Mouse (Mus musculus) adipocyte (in vitro differentiated cells): ENCODE measurements around the gene Zbtb39.

ENCODE experiments used
- DNase-seq: peaks from one replicate; pipeline ENCODE4 v3.0.0-alpha.2; 2016; ENCODE audit warnings: low spot score

The Zbtb39 gene

DNA sequence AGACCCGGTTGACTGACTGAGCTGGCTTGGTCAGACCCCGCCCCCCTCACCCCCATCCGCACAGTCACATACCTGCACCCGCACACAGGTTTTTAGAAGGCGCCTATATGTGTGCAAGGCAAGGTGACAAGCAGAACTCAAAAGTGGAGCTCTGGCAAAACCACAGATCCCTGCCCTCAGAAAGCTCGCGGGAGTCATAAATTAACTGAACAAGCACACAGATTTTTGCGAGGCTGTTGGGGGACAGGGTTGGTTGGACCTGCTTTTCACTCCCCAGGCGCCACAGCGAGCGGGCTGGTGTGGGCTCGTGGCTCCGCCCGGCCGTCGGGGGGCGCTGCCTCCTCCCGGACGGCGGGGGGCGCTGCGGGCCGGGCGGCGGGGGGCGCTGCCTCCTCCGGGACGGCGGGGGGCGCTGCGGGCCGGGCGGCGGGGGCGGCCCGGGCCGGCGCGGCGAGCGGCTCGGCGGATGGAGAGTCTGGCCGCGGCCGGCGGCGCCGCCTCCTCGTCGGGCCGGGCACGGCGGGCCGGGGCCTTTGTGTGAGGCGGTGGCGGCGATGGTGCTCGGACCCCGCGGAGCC lies at the start of gene Zbtb39:
Gene Zbtb39 (plus strand): TSS at position 456 of the 578 bp plus-strand sequence.
- DNase-seq, result peak; percentile 67

DNA sequence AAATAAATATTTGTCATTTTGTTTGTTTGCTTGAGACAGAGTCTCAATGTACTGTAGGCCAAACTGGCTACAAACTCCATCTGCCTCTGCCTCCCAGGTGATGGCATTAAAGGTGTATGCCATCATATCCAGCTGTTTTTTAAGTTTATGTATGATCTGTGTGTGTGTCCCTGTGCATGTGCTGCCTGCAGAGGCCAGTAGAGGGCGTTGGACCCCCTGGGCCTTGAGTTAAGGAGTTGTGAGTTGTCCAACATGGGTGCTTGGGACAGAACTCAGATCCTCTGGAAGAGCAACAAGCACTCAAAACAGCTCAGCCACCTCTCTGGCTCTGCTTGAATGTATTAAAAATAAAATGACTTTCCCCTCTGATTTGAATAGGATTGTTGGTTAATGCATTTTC lies 48.3 kb upstream of the Zbtb39 start:
- DNase-seq, result no peak

DNA sequence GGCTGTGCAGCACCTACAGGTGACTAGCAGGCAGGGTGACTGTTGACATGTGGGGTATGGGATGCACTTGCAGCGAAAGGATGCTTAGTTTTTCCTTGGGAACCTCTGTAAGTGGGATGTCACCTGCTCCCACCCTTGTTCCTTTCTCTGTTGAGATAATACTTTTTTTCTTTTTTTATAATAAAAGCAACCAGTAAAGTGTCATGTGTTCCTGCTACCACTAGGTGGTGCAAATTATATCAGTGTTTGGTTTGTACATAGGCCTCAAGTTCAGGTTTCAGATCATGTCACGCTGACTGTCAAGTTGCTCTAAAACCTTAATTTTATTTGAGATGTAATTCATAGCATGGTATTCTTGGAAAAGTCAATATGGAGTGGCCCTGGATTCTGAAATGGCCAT lies 44.7 kb upstream of the Zbtb39 start:
- peak; percentile 53 for DNase-seq

DNA sequence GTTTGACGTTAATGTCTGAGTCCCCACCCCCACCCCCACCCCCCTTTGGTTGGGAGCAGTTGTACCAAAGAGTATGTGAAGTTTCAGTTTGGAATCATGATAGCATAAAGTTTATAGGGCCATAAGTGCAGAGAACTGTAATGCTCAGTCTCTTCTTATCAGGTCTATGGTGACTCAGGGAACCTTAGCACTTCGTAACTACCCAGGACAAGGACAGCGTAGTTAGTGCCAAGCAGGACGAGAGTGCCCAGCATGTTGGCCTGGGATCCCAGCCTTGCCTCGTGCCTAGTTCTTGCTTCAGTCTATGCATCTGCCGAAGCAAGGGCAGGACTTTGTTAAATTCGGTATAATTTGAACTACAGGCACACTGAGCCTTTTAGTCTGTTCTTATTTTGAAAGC lies 43.6 kb upstream of the Zbtb39 start:
- no peak for DNase-seq

DNA sequence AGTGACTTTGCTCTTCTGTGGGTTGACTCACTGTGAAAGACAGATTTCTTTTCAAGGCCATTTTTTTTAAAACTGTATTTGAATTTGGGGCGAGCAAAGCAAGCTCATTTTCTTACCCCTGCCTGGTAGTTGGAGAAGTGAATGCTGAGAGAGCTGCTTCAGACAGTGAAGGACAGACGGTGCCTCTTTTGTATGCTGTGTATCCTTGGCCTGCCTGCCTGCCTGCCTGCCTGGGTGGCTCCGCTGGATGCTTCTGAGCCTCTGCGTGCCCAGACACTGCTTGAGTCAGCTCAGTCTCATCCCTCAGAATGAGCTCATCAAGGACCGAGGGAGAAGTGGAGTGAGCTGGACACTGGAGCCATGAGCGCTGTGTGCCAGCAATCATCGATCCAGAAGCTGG lies 40.4 kb upstream of the Zbtb39 start:
- DNase-seq, result no peak

DNA sequence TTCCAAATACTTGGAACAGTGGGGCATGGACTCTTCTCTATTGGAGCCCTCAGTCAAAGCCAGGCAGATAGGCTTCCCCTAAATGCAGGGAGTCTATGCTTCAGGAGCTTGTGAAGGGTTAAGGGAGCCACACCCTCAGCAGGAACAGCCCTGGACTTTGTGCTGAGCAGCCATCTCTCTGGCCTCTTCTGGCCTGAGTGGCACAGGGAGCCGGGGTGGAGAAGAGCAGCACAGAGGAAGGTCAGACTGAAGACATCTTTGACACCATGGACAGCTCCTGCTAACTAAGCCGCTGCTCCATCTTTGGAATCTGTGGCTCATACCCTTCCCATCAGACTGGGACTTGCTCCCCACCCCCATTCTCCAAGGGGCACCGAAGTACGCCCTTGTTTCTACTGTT lies 36.0 kb upstream of the Zbtb39 start:
- peak; percentile 11 for DNase-seq

DNA sequence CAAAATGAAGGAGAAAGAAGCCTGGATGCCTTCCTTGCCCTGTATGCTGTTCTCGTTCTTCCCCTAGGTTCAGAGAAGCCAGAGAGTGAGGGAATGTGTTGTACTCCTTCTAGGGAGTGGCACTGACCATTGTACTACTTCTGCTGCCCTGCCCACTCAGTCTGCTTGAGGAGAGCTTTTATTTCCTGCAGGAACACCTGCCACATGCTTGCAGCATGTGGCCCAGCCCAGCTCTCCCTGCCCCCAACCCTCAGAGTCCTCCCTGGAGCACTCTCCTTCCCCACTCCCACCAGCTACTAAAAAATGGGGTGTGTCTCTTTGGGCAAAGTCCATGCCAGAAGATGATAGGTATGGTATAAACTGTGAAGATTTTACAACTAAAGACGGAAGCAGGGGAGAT lies 35.0 kb upstream of the Zbtb39 start:
- no peak for DNase-seq

DNA sequence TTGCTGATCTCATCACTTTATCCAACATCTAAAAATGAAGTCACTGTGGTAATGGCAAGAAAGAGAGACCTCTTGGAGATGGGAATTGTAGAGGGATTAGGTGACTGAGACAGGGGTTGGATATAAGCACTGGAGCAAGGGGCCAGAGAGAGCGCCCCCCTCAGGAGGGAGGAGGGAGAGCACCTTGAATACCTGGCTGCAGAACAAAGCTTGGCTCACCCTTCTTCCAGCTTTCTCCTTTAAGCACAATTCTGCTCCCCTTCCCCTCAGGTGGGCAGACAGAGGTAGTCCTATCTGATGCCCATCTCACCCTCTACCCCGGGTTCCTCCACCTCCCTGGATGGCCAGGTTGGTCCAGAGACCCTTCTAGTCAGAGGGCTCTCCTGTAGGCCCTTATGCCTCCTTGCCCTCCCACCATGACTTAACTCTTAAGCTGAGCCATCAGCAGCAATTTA lies 34.5 kb upstream of the Zbtb39 start, which contains the start of gene Myo1a:
Gene Myo1a (plus strand): TSS at position 405 of the 455 bp plus-strand sequence.
- no peak for DNase-seq

DNA sequence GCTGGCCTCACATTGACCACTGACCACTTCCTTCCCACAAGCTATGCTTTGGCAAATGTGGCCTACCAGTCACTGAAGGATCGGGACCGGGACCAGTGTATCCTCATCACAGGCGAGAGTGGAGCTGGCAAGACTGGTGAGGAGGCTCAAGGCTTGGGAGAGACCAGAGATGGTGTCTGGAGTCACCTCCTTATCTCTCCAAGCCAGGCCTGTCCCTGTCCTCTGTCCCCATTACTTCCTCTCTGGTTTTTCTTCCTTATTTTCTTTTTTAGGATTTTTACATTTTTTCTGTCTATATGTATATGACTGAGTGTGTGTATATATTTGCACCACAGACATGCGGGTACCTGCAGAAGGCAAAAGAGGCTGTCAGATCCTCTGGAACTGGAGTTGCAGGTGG lies 33.6 kb upstream of the Zbtb39 start:
- DNase-seq, result no peak

DNA sequence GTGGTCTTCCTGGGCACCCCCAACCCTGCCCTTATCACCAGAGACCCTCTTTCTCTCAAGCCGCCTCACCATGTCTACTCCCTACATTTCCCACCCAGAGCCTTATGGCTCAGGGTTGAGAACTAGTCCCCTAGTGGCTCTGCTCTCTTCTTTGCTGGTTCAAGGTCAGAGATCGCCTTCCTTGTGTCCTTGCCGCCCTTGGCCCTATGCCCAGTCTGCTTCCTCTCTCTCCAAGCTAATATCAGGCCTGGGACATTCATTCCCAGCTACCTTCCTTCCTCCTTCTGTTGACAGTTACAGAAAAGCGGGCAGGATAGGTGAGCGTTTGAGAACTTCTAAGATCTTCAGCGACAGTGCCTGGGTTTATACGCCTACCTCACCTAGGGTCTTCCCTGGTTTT lies 31.6 kb upstream of the Zbtb39 start:
- no peak for DNase-seq

DNA sequence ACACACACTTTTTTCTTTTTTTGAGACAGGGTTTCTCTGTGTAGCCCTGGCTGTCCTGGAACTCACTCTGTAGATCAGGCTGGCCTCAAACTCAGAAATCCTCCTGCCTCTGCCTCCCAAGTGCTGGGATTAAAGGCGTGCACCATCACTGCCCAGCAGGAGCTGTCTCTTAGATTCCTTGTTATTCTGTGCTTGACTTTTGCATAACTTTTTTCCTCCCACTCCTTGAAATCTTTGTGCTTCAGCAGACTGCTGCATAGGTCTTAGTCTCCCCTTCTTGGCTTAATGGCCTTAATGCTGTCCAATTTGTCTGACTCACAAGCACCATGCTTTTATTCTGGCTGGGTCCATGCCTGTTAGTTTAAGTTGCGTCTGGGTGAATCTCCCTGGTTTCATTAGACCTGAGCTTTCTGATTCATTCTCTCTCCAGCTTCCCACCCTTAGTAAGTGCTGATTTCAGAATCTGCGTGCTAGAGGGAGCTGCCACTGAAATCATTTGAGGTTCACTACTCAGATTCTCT lies 30.4 kb upstream of the Zbtb39 start:
- no peak for DNase-seq

DNA sequence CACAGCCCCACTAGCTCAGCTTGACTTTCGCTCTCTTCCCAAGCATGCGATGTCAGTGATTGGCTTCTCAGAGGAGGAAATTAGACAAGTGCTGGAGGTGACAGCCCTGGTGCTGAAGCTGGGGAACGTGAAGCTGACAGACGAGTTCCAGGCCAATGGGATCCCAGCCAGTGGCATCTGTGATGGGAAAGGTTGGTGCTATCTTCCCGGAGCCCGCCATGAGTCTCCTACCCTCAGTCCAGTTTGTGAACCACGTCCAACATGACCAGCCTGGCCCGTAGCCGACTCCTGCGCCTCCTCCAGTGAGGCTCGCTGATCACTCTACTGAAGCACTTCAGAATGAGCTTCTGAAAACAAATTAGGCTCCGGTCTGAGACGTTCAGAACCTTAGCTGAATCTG lies 29.0 kb upstream of the Zbtb39 start:
- no peak for DNase-seq

DNA sequence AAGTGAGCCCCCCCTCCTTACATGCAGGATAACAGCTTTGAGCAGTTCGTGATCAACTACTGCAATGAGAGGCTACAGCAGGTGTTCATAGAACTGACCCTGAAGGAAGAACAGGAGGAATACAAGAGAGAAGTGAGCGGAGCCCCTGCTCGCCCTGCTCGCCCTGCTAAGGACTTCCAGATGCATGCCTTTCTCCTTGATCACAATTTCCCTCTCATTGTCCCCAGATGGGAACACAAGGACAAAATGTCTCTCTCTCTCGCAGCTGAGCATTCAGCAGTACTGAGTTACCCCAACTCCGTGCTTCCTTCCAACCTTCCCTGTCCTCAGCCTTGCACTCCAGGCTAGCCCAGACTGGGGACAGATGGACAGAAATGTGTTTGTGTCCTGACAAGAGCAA lies 26.6 kb upstream of the Zbtb39 start:
- DNase-seq, result no peak

DNA sequence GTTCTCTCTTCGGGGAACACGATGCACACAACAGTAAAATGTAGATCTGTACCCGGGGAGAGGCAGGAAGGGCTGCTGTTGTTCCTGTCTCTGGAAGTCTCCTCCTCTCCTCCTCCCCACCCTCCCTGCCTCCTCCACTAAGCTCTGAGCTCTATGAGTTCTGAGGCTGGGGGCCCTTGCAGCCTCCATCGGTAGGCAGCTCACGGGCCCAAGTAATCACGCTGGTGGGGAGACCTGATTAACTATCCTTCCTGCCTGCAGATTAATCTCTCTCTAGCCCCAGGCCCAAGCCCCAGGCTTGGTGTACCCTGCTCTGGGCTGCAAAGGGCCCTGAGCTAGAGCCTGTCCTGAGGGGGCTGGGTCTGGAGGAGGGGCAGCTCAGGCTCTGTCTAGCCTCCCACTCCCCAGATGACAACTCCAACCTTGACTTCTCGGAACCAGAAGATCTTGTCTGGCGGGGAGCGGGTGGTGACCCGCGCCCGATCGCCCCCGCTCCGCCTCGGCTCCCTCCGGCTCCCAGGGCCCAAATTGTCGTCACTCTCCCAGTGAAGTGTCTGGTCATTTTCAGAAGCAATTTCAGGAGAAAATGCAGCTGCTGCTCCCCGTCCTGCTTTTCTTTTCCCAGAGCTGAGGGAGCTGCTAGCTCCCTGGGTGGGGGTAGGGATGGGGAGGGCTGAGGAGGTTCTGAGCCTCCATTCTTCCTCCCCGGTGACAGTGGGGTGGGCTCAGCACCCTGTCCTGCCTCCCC lies 17.5 kb upstream of the Zbtb39 start:
- no peak for DNase-seq

DNA sequence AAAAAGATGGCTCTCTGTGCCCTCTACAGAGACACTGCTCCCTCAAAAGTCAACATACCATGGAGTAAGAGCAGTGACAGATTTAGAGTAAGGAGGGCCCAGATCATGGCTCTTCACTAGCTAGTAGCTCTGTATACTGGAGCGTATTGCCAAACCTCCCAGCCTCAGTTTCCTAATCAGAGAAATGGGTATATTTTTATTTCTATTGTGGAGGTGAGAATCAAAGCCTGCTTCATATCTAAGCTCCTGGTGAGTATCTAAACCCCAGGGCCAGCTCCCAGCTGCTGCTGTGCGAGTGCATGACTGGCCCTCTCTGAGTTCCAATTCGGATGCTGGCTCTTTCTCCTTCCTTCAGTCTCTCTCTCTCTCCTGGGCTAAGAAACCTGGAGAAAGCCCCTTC lies 15.2 kb upstream of the Zbtb39 start, which contains the start of gene Tac2:
Gene Tac2 (plus strand): TSS at position 301 of the 400 bp plus-strand sequence.
- no peak for DNase-seq

DNA sequence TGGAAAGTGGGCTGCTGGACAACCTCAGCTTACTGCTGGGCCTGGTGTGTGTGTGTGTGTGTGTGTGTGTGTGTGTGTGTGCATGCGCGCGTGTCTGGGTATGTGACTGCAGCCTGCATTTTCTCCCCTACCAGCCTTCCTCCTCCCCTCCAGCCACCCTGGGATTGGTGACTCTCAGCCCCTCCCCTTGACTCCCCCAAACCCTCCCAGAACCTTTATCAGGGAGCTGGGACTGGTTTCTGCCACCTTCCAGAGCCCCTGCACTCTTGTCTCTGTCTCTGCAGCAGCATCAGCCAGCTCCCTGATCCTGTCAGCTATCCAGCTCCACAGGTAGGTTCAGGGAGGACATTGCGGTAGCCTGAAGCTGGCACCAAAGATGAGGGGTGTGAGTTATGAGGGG lies 14.2 kb upstream of the Zbtb39 start:
- DNase-seq, result no peak

DNA sequence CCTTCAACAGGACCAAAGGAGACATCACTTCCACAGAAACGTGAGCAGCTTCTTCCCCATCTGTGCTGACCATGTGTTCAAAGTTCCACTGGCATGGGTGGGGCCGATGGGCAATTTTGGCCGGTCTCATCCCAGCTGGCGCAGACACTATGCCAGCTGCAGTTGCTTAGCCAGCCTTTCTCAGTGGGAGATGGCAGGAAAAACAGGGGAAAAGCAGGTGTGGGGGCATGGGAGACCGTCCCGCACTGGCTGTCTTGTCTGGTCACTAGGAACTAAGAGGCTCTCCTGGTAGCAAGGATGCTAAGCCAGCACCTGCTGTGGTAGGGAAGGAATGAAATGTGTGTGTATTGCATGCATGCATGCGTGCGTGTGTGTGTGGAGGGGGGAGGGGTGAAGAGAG lies 10.9 kb upstream of the Zbtb39 start:
- no peak for DNase-seq

DNA sequence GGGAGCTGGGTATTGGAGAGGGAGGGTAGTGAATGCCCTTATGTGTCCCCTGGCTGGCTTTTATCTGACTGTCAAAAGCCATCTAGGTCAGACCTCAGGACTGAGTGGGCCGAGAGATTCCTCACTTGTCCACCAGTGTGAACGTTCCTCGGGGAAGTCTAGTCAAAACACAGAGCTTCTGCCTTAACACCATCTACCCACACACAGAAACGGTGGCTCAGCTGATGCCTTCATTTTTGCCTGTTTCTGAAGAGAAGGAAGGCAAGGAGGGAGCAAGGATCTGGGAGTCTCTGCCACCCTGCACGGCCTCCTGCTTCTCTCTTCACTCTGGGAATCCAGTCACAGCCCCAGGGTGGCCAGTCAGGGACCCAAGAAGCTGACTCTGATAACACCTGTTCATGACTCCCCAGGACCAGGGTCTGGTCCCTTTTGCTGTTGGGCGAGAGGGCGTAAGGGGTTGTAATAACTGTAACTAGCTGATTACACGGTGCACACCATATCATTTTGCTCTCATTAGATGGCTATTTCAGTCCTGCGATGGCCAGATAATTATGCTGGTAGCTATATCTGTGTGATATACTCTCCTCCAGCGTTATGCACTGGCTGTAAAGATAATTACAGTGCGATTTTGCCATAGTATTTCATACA lies 8.9 kb upstream of the Zbtb39 start:
- no peak for DNase-seq

DNA sequence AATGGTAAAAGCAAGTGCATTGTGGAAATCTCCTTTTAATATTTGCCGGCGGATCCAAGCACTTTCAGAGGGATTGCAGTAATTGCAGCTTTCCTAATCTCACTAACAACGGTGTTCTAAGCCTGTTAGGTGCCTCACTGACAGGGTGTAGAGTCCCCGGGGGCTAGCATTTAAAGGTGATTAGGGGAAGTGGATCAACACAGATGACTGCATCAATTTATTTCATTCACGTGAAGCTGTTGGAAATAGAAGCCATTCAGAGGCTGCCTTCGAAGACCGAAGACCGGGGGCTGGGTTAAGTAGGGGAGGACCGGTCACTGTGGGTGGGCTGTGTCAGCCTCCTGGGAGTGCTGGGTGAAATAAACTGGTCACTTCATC lies 8.4 kb upstream of the Zbtb39 start:
- DNase-seq, result no peak

DNA sequence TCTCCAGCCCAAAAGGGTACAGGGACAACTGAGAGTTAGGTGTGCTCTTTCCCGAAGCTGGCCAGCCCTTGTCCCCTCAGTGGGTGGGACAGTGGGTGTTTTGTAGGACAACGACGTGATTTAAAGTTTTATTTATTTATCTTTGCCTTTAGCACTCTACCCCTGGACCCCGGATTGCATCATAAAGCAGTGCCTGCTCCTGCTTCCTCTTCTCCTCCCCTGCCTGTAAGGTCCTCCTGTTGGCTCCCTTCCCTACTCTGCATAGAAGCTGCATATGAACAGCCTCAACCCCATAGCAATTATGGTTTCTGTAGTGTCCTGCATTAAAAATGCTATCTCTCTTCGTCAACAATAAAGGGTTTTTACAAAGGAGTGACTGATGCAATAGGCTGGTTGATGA lies 7.9 kb upstream of the Zbtb39 start:
- DNase-seq, result no peak

DNA sequence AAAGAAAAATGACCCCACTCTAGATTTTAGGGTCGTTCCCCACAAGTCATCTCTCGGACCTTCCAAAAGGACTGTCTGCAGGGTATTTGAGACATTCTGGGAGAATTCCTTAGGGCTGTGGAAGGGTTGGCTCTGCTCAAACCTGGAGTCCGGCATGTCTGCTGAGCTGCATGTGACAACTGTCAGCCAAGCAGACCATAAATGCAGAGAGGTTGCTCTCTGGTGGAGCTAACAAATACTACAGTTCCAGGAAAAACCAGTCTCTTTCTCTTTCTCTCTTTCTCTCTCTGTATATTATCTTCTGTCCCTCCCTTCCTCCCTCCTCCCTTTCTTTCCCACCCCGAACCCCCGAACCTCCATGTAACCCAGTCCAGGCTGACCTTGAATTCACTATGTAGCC lies 4.9 kb upstream of the Zbtb39 start:
- peak; percentile 65 for DNase-seq

DNA sequence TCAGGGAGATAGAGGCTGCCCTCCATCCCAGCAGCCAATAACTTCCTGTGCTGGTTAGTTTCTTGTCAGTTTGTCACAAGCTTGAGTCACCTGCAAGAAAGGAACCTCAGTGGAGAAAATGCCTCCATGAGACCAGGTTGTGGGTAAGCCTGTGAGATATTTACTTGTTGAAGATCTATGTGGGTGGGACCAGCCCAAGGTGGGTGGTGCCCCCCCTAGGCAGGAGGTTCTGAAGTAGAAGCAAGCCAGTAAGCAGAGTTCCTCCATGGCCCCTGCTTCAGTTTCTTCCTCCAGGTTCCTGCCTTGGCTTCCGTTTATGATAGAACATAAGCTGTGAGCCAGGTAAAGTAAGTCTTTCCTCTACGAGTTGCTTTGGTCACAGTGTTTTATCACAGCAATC lies 3.1 kb upstream of the Zbtb39 start:
- DNase-seq, result no peak

DNA sequence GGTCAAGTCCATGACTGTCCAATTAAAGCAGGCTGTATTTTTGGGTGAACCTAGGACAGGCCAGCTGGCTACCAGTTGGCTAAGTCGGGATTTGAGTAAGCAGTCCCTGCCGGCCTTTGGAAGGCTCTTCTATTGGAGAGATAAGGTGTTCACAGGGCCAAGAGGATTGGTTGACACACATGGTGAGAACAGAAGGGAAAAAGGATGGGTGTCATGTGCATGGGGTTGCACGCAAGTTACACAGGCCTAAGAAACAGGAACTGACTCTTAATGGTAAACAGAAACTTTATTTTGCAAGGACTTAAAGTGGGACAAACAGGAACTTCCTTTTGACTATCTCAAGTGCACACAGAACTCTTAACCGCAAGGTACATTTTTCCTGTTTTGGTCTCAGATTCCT lies 2.4 kb upstream of the Zbtb39 start:
- no peak for DNase-seq
